Comparison of ENCODE assay signal across 11 mouse cellular contexts in genomic region chr11:57973001-57973912, GRCm38 (mm10). TPM values are rescaled to one million over a fixed set of nuclear protein-coding genes. Genes with fewer than 3 reads are reported as not detected.
A peak's percentile ranks its signal among the peaks of the same experiment; 100 is the strongest.
DNase-seq lines count a peak whose midpoint lies in the region; ATAC-seq lines count a peak whose summit lies in the region.
"Had no signal": no experiment of that assay in that cellular context is flagged by ENCODE, and none has a peak within 500 bp of the region (broad histone marks: within the 10 kb centered on the region; RNA-seq: fewer than 3 reads in every experiment).

No protein-coding gene starts in this region.

- H3K9me3 ChIP-seq in embryonic facial prominence, embryonic 11.5 days (replicated peaks; ENCODE audit: control insufficient read depth, low read length): no peaks in the 10 kb centered on the region
- H3K9me3 ChIP-seq in embryonic facial prominence, embryonic 10.5 days: no peaks in the 10 kb centered on the region; the same call in 1 of the 2 replicates
- no peaks in the 10 kb centered on the region for H3K9me3 ChIP-seq in hindbrain, embryonic 10.5 days

- H3K4me3 ChIP-seq in embryonic facial prominence, embryonic 11.5 days (ENCODE audit: low read depth, low read length): no peak overlapping the region
- no peak overlapping the region for H3K4me3 ChIP-seq in embryonic facial prominence, embryonic 10.5 days
- no peak overlapping the region for H3K4me3 ChIP-seq in hindbrain, embryonic 10.5 days

- no peak overlapping the region for H3K4me2 ChIP-seq in embryonic facial prominence, embryonic 11.5 days (ENCODE audit: low read depth, low read length)

- no peaks in the 10 kb centered on the region for H3K27me3 ChIP-seq in embryonic facial prominence, embryonic 11.5 days (ENCODE audit: control insufficient read depth, insufficient read depth, low read length)
- H3K27me3 ChIP-seq in embryonic facial prominence, embryonic 10.5 days (replicated peaks; ENCODE audit: low read depth, poor library complexity, severe bottlenecking): no peaks in the 10 kb centered on the region
- H3K27me3 ChIP-seq in hindbrain, embryonic 10.5 days (ENCODE audit: insufficient read depth, poor library complexity, severe bottlenecking): no peaks in the 10 kb centered on the region

- H3K36me3 ChIP-seq in embryonic facial prominence, embryonic 11.5 days (replicated peaks; ENCODE audit: control insufficient read depth, insufficient read depth, low read depth, low read length): no peaks in the 10 kb centered on the region
- no peaks in the 10 kb centered on the region for H3K36me3 ChIP-seq in embryonic facial prominence, embryonic 10.5 days (replicated peaks)
- no peaks in the 10 kb centered on the region for H3K36me3 ChIP-seq in hindbrain, embryonic 10.5 days

- ATAC-seq in embryonic facial prominence, embryonic 11.5 days (replicated peaks; ENCODE audit: insufficient number of reproducible peaks, low FRiP score, low TSS enrichment, low read depth): no peak
- ATAC-seq: hindbrain, embryonic 16.5 days had no signal

- no peaks in the 10 kb centered on the region for H3K4me1 ChIP-seq in embryonic facial prominence, embryonic 11.5 days (ENCODE audit: control insufficient read depth, insufficient read depth, low read length)
- peaks cover 17% of the 10 kb centered on the region for H3K4me1 ChIP-seq in embryonic facial prominence, embryonic 10.5 days
- peaks cover 6% of the 10 kb centered on the region for H3K4me1 ChIP-seq in hindbrain, embryonic 10.5 days (replicated peaks)

- 0 out of 2 replicates have a peak overlapping the region, but pooled peaks have one; percentile 13 for H3K9ac ChIP-seq in embryonic facial prominence, embryonic 11.5 days (replicated peaks; ENCODE audit: low read length)

- DNase-seq in embryonic facial prominence, embryonic 11.5 days (ENCODE audit: low spot score): no peak
- no peak for DNase-seq in embryonic facial prominence, embryonic 10.5 days (ENCODE audit: low spot score)
- DNase-seq in cerebellum, adult 9-10 months: peak; percentile 81
- peak; percentile 21 to 37 for DNase-seq in kidney, postnatal 4 days
- DNase-seq in ovary, postnatal 14 days (ENCODE audit: low spot score): peak; percentile 59
- DNase-seq in embryo, embryonic 11 days: no peak
- no peak for DNase-seq in hindbrain, embryonic 10.5 days (ENCODE audit: low spot score)
- DNase-seq in heart, adult 11 months: no peak
- DNase-seq: right cerebral cortex, postnatal 14 days had no signal

- no peak overlapping the region for H3K27ac ChIP-seq in embryonic facial prominence, embryonic 11.5 days (replicated peaks; ENCODE audit: low read depth, low read length)
- no peak overlapping the region for H3K27ac ChIP-seq in embryonic facial prominence, embryonic 10.5 days (replicated peaks)
- H3K27ac ChIP-seq in hindbrain, embryonic 10.5 days: no peak overlapping the region
- H3K27ac ChIP-seq: macrophage had no signal

- 71% methylated on average over 13 of the region's 13 CpGs for WGBS in embryonic facial prominence, embryonic 11.5 days
- 73% methylated on average over 13 of the region's 13 CpGs for WGBS in embryonic facial prominence, embryonic 10.5 days
- WGBS in hindbrain, embryonic 10.5 days: 78% methylated on average over 13 of the region's 13 CpGs

RNA-seq across cellular contexts. Expression of gene Larp1, which starts 35.6 kb away (rescaled TPM):
- polyA plus RNA-seq in embryonic facial prominence, embryonic 11.5 days (2014; fragmentation: Nextera tagmentation; extraction: Ambion mirVana): 14.7 and 15.2 TPM in 2 replicates
- polyA plus RNA-seq in embryonic facial prominence, embryonic 10.5 days (2016; fragmentation: Nextera tagmentation; extraction: Ambion mirVana): 17.2 and 18.6 TPM in 2 replicates
- 14.0 and 15.6 TPM in 2 replicates for polyA plus RNA-seq in hindbrain, embryonic 10.5 days (2016; fragmentation: Nextera tagmentation; extraction: Ambion mirVana)

Comparison
In these comparisons a context has a peak if more than half of its experiments do, and no peak if none do; other contexts are left out.
1. DNase-seq: peak in cerebellum, adult 9-10 months (single experiment), kidney, postnatal 4 days (2 of 2) and ovary, postnatal 14 days (single experiment); none in embryonic facial prominence, embryonic 11.5 days (single experiment), embryonic facial prominence, embryonic 10.5 days (single experiment), embryo, embryonic 11 days (single experiment), hindbrain, embryonic 10.5 days (single experiment) and heart, adult 11 months (single experiment).